Mouse (Mus musculus): ENCODE data around the gene Gm48552.

Gene Gm48552

DNA sequence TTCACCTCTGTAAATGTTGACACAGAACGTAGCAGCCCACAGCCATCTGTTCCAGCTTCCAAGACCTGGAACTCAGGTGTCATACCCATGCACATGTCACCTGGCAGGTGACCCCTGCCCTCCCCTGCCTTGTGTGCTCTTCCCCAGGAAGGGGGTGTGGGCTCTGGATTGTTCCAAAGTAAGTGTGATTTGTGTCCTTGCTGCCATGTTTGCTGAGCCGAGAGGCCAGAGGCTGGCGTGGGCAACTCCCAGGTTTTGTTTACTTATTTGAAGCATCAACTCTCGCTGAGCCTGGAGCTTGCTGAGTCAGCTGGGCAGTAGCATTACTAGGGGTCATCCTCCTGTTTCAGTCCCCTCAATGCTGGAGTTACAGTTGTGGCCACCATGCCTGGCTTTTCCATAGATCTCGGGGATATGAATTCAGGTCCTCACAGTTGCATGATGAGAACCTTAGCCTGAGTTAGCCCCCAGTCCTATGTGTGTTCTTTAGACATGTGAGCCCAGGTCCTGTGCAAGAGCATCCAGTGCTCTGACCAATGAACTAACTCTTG is at the start of gene Gm48552:
Gene Gm48552, plus strand, starts transcription at position 501 of the 551 bp plus-strand sequence.
- DNase-seq (ENCODE audit: low spot score in 2 of 2): no peak

DNA sequence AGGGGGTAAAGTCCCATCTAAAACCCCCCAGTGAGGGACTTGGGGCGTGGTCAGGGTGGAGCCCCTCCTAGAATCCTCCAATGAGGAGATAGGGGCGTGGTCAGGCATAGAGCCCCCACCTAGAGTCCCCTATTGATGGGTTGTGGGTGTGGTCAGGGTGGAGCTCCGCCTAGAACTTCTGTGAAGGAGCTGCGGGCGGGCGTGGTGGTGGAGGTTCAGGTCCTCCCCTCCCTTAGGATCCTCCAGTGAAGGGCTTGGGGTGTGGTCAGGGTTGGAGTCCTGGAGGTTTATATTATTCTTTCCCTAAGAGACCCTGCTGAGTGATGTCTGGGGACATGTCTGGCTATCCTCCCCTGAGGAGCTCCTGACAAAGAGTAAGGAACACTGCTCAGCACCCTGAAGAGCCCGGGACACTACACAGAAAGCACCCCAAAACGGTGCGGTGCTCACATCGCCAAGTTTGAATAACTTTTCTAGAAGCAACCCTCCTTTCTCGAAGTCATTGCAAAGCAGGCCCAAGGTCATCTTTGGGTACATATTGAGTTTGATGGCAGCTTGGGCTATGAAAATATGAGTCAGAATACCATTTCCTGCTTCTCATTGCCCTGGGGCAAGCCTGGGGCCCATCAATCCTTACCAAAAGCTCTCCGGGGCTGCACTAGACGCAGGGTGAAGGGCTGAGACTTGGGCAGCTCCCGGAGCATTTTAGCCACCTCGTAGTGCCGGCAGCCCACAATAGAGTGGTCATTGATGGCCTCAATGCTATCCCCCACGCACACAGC is 48.1 kb upstream of the Gm48552 start:
- DNase-seq (ENCODE audit: low spot score in 2 of 2): no peak

DNA sequence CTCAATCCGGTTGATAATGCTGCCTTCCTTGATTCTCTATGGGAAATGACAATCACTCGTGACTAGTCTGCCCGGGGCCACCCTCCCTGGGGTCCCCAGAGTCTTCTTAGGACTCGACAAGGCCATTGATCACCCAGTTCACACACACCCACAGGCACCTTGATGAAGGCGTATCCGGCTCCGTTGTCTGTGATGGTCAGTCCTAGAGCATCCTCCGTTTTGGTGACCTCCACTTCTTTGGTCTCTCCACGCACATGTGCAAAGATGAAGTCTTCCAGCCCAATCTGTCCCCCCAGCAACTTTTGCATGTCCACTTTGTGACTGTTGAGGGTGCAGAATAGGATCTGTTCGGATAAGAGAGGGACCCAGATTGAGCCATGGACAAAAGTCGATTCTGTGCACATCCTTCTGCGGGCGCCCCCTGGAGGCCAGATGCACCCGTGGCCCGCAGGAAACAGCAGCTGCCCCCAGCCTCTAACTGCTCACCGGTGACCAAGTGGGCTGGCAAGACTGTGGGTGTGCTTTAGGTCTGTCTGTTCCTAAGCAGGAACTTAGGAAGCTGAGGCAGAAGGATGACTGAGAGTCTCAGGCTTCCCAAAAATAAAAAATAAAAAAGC is 47.4 kb upstream of the Gm48552 start:
- peak; percentile 55 to 66 for DNase-seq (ENCODE audit: low spot score in 2 of 2)

DNA sequence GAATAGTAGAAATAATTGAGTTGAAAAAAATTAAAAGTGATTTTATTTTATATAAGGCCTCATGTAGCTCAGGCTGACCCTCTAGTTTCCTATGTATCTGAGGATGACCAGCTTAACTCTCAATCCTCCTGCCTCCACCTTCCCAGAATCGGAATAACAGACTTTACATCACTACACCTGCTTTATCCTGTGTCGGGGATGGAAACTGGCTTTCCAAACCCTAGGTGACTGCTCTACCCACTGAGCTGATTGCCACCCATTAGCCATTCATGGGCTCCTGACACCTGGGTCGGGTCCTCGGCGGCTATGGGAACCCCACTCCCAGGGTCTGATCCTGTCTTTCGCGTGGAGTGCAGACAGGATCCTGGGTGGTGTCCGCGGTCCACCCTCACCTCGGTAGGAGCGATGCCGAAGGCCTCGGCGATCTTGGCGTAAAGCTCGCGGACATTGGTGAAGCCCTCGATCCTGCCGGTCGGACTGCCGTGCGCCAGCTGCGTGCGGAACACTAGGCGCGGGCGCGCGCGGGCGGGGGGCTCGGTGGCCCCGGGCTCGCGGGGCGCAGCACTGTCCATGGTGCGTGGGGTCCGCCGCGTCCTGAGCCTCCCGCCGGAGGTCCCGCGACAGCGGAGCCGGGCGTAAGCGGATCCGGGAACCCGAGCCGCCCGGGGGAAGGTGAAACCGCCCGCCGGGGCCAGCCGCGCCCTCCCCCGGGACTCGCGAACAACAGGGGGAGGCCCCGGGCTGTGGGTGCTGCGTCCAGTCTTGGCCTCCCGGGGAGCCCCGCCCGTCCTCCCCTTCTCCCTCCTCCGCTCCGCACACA is 45.9 kb upstream of the Gm48552 start, which contains the start of gene Gipc3:
Gene Gipc3, minus strand, starts transcription at position 581 of the 820 bp plus-strand sequence.
- DNase-seq (ENCODE audit: low spot score in 2 of 2): no peak

DNA sequence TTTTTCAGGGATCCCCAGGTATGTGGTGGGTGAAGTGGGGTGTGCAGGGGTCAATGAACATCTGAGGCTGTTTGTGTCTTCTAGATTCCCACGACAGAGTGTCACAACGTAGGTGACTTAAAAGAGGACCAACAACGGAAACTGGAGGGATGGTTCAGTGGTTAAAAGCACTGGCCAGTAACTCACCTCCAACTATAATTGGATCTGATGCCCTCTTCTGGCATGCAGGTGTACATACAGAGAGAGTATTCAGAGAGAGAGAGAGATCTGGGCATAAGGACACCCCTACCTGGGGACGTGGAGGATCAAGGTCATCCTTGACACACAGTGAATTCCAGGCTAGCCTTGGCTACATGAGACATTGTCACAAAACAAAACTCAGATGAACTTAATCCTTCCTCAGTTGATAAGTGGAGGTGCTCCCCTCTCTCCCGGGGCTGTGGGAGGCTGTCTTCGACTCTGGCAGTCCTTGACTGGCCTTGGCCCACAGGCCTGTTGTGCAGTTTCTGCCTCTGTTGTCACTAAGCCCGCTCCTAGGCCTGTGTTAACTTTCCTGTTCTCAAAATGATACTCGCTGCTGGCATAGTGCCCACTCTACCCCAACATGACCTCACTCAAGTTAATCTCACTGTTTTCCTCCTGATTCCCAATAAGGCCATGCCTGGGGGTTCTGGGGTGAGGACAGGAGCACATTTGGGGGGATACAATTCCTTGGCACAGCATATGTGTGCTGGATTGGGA is 44.2 kb upstream of the Gm48552 start:
- DNase-seq (ENCODE audit: low spot score in 2 of 2): no peak

DNA sequence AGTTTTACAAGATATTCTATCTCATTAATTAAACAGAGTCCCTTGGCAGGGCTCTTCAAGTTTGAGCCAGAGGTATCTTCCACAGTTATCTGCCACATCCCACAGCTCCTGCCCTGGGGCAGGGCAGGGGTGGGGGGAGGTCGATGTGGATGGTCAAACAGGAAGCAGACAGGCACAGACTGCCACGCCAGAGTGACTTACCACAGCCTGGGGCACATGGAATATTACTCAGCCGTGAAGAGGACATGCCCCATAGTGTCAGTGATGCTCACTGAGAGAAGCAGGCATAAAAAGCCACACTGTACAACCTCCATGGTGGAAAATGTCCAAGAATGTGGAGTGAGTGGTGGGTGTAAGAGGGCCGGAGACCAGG is 43.7 kb upstream of the Gm48552 start:
- no peak for DNase-seq (ENCODE audit: low spot score in 2 of 2)

DNA sequence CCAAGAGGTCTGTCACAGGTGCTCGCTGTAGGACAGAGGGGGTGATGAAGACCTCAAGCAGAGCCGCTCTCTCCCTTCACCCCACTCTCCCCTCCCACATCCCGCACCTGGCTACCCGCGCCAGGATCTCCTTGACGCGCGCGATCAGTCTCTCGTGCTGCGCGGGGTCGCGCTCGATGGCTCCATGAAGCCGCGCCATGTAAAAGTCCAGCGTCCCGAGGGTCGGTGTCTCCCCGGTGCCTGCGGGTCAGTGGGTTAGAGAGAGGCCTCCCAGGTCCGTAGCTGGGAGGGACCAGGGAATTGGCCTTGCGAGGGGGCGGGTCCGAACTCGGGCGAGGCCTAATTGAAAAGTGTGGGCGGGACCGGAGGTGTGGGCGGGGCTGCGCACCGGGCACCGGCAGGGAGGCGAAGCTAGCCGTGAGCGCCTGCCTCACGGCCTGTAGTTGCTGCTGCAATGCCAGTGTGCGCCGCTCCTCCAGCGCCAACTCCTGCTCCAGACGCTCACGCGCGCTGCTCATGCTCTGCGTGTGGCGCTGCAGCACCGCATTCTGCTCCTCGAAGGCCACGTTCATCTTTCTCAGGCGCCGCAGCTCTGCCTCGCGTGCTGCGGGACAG is 42.2 kb upstream of the Gm48552 start:
- DNase-seq (ENCODE audit: low spot score in 2 of 2): peak; percentile 65 to 68

DNA sequence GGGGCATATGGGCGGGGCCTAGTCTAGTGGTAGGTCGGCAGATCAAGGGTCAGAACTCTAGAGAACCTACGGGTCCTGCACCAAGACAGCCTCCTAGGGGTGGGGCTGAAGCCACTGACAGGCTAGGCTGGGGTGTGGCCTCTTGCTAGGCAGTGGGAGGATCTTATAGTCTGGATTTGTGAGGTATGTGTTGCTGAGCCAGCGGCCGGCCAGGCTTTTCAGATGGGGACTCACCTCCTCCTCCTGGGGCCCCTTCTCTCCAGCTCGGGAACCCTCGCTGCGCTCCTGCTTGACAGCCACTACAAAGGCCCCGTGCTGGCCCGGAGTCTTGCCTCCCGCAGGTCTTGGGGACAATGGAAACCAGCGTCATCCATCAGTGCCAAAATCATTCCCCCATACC is 39.7 kb upstream of the Gm48552 start:
- DNase-seq (ENCODE audit: low spot score in 2 of 2): no peak

DNA sequence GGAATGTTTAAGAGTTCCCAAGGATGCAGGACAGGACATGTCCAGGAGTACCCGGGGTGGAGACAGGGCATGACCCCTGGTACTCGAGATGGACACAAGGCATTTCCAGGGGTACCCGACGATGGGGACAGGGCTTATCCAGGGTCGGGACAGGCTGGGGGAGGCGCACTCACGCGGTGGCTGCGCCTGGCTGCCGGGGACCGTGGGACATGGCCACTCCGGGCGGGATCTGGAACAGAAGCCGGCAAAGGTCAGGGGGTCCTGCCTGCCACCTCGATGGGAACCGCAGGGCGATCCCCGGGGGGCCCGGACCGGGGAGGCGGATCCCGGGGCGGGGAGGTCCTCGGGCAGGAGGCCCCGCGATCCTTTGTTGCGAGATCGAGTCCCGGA is 38.8 kb upstream of the Gm48552 start:
- no peak for DNase-seq (ENCODE audit: low spot score in 2 of 2)

DNA sequence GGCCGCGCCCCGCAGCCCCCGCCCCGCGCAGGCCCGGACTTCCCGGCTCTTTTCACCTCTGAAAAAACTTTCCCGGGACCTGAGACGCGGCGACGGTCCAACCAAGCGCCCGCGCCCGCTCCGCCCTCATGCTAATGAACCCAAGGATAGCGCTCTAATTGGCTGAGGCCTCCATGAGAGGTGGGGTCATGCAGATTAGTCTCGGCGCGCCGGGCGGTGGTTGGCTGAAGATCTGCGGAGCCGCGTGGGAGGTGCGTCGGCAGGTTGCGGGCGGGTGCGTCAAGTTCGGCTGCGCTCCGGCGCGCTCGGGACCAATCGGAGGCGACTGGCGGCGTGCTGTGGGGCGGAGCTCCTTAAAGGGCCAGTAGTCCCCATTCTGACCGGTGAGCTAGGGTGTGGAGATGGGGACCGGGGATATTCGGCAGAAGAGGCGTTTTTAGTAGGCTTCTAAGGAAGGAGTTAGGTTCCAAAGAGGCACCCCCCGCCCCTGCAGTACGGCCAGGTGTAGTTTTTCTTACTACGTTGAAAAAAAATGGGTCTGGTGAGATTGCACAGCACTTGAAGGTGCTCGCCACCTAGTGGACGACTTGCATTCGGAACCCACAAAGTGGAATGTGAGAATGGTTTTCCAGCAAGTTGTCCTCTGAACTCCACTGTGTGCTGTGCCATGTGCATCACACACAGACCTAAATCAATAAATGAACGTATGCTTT is 38.3 kb upstream of the Gm48552 start, which contains the start of gene Hmg20b:
Gene Hmg20b, minus strand, starts transcription at position 130 of the 713 bp plus-strand sequence.
- DNase-seq (ENCODE audit: low spot score in 2 of 2): peak; percentile 99 to 100

DNA sequence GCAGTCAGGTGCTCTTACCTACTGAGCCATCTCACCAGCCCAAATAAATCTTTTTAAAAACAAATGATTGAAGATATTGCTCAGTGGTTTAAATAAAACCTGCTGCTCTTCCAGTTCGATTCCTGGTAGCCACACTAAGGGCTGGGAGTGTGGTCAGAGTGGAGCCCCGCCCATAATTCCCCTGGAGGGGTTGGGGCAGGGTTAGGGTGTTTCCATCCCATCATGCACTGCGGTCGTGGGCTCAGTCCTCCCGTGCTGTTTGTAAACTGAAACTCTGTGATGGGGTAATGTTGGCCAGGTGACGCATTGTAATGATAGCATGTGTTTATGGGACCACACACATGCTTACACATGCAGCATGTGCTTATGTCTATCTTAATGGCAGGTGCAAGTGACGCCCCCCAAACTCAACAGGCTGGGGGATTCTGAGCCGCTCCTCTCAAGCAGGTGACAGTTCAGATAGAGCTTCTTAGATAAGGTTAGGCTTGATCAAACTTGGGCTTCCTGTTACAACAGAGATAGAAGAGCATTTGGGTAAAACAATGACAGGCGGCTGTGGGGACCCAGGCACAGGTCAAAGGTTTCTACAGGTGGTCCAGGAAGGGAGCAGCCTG is 37.0 kb upstream of the Gm48552 start:
- DNase-seq (ENCODE audit: low spot score in 2 of 2): no peak

DNA sequence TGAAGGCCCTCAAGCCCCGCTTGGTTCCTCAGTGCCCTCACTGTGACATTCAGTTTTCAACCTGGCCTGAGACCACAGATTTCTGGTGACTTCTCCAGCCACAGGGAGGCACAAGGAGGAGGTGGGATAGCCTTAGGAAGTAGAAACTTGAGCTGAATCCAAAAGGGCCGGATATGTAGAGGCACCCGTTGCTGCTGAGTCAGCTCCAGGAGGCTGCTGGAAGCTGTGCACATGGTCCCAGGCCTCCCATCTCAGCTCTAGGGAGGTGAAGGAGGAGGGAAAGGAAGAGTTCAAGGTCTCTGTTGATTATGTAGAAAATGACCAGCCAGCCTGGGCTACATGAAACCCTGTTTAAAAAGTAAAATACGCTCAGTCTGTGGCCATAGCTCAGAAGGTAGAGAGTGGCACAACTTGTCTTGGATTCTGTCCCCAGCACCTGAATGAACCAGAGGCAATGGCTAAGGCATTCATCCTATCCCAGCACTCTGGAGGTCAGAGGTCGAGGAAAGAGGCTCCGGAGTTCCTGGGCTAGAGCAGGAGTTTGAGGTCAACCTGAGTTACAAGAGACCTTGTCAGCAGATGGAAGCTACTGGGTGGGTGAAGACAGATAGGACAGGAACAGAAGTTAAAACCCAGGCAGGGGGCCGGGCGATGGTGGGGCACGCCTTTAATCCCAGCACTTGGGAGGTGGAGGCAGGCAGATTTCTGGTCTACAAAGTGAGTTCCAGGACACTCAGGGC is 33.9 kb upstream of the Gm48552 start:
- no peak for DNase-seq (ENCODE audit: low spot score in 2 of 2)

DNA sequence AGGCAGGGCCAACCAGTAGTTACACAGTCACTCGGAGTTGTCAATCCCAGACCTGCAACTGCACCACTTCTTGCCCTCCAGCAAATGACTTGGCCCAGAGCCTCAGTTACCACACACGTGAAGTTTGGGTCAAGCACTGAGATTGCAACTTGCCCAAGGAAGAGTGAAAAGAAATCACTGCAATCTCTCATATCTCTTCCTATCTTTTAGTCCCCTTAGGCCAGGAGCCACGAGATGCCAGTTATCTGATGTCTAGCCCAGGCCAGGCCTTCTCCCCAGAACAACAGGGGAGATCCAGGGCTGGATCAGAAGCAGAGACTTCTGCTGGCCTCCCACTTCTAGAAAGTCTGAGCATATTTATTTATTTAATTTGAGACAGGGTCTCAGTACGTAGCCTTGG is 33.3 kb upstream of the Gm48552 start:
- no peak for DNase-seq (ENCODE audit: low spot score in 2 of 2)

DNA sequence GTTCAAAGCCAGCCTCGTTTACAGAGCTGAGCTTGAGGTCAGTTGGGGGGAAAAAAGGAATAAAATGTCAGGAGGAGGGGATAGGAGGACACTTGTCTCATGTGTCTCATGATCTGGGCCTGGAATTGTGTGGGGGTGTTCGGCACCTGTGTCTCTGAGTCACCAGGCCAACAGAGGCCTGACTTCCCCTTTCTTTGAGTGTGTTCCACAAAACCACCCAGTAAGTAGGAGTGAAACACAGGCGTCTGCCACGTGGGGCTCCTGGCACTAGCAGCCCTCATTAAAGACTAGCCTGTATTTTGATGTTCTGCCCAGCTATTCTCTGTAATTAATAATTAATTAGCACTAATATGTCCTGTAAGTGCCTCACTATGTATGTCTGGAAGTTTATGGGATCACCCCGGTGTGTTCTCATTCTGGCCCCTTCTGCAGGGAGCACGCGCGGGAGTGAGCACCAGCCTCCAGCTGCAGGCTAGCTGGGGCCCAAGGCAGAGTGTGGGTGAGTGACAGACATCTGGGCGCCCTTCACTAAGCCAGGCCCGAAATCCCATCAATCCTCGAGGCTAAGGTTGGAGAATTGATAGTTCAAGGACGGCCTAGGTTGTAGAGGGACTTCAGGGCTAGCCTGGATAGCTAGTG is 32.3 kb upstream of the Gm48552 start:
- DNase-seq (ENCODE audit: low spot score in 2 of 2): no peak

DNA sequence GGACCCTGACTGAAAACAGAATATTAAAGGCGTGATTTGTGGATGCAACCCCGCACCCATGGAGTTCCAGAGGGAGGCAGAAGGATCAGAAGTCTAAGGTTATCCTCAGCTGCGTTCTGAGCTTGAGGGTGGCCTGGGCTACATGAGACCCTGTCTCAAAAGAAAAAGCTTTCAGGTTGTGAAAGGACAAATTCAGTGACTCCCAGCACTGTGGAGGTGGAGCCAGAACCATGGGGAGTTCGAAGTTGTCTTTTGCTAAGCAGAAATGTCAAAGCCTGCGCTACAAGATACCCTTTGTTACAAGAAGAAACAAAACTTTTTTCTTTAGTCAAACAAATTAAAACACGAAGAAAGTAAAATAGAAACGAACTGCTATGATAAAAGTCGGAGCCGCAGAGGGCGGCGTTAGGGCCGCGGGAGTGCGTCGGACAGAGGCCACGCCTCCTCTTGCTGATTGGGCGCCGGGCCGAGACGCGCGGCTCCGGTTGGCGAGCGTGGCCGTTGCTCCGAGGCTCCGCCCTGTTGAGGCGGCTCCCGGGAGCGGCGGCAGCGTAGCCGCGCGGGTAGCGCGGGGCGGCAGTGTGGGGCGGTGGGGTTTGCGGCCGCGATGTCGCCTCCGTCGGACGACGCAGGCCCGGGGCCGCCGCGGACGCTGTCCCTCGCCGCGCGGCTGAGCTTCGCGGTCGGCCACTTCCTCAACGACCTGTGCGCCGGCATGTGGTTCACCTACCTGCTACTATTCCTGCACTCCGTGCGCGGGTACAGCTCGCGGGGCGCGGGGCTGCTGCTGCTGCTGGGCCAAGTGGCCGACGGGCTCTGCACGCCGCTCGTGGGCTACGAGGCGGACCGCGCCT is 31.6 kb upstream of the Gm48552 start, which contains the start of gene Mfsd12:
Gene Mfsd12, plus strand, starts transcription at position 501 of the 854 bp plus-strand sequence.
- DNase-seq (ENCODE audit: low spot score in 2 of 2): peak; percentile 89 to 90

DNA sequence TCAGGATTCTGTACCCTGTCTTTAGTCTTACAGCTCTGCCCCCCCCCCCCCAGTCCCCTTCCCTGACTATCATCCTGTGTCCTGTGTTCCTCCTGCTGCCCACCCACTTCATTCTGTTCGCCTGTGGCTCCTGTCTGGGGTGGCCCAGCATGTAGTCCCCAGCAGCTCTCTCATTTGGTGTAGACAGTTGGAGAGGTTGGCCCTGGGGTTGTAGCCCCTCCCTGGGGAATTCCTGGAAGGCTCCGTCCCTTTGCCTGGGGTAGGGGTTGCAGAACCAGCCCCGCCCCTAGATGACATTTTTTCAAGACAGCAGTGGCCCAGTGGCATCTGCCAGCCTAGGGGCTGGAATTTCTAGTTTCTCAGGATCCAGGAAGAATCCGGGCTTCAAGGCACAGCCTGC is 30.6 kb upstream of the Gm48552 start:
- no peak for DNase-seq (ENCODE audit: low spot score in 2 of 2)

DNA sequence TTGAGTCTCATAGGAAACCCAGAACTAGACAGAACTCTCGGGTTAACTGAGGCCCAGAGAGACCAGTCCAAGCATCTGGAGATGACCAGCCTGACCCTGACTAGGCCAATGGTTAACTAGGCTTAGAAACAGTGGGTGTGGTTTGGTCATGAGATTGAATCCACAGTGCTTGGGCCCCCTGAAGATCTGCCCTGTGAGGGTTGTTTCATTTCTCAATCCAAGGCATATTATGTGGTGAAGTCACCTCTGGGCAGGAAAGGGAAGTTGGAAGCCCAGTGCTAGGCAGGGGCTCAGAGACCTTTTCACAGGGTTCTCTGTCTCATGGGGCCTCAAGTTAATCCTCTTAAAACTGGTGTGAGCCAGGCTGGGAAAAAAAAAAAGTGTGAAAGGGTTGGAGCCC is 30.0 kb upstream of the Gm48552 start:
- no peak for DNase-seq (ENCODE audit: low spot score in 2 of 2)

DNA sequence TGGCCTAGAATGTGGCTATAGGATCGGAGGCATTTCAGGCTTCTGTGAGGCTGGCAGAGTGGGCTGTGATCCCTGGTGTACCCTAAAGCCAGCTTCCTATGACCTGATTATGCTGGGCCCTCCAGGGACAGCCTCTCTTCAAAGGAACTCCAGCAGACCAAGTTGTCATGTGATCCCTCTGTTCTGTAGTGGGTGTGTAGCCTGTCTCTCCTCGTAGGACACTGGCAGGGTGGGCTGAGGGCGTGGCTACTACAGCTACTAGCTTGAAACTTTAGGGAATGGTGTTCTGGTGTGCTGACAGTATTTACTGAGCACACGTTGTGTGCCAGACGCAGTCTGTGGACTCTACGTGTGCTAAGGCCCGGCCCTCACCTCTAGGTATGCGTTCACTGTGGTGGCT is 28.1 kb upstream of the Gm48552 start:
- no peak for DNase-seq (ENCODE audit: low spot score in 2 of 2)
